Mouse (Mus musculus): ENCODE measurements at regions not wholly inside any gene's neighbourhood (a gene's known extent, or its start where the extent isn't known, plus 50 kb on each side); places are given as distances from the start of the nearest gene placed in this dataset.
A peak's percentile ranks its signal among the peaks of the same experiment; 100 is the strongest.

GRCm38 (mm10) chr14:25398745-25399144, 60.2 kb upstream of the Zmiz1 start:
- no peak for DNase-seq (ENCODE audit: low spot score in 2 of 2)

- DNase-seq (ENCODE audit: low spot score in 2 of 2): no peak
These were observed 59.7 kb upstream of the Zmiz1 start for GRCm38 (mm10) chr14:25399286-25399685.

GRCm38 (mm10) chr14:25401104-25401963, 57.7 kb upstream of the Zmiz1 start:
- no peak for DNase-seq (ENCODE audit: low spot score in 2 of 2)

GRCm38 (mm10) chr14:25402409-25402808, 56.6 kb upstream of the Zmiz1 start:
- DNase-seq (ENCODE audit: low spot score in 2 of 2): no peak

- peak in 1 of 2 experiments; percentile 31 for DNase-seq (ENCODE audit: low spot score in 2 of 2)
These were observed 53.8 kb upstream of the Zmiz1 start for GRCm38 (mm10) chr14:25405191-25405590.

- no peak for DNase-seq (ENCODE audit: low spot score in 2 of 2)
These were observed 52.9 kb upstream of the Zmiz1 start for GRCm38 (mm10) chr14:25406059-25406458.

GRCm38 (mm10) chr14:25406613-25407012, 52.4 kb upstream of the Zmiz1 start:
- DNase-seq (ENCODE audit: low spot score in 2 of 2): no peak

- no peak for DNase-seq (ENCODE audit: low spot score in 2 of 2)
These were observed 51.9 kb upstream of the Zmiz1 start for GRCm38 (mm10) chr14:25407111-25407510.

Measured in adrenal gland, postnatal 4 days (tissue).